Mouse (Mus musculus): Measurements from ENCODE around the gene Thbs2.

GRCm38 (mm10) chr17:14672402-14672801 lies 21.6 kb downstream of the Thbs2 start:
- TF ChIP-seq GATA2 (IDR thresholded peaks at IDR 0.05; ENCODE audit: borderline replicate concordance, low read depth, low read length) (no peak), CTCF (IDR thresholded peaks at IDR 0.05; ENCODE audit: low read depth, low read length) (no peak), GATA1 (IDR thresholded peaks at IDR 0.05; ENCODE audit: borderline replicate concordance, low read length) (no peak), TAL1 (conservative IDR thresholded peaks at IDR 0.05; ENCODE audit: low read depth, low read length) (no peak), POLR2AphosphoS5 (IDR thresholded peaks at IDR 0.05; ENCODE audit: insufficient replicate concordance, low read depth, low read length) (no peak)
